Mouse (Mus musculus) T-helper 1 cell (primary cell): ENCODE data around the gene Hoxd8.

Experiments
- in situ Hi-C: fragments of 300-600 bp; cut with MboI, MseI; formaldehyde crosslinking; loops from one replicate; pipeline ENCODE4 v1.15.1; 2025; ENCODE audit warnings: high pct_unique_total_duplicates

Gene Hoxd8

GRCm38 (mm10) chr2:74696442-74697335 lies 7.7 kb upstream of the Hoxd8 start:
- in situ Hi-C loops: loop anchor here (10.0 kb wide), 1 partner anchor 898 kb away; no protein-coding TSS in a partner anchor

- in situ Hi-C loops: loop anchor here (10.0 kb wide), 1 partner anchor 897 kb away; no protein-coding TSS in a partner anchor
These were observed 6.8 kb upstream of the Hoxd8 start, which contains the start of gene Hoxd9 for GRCm38 (mm10) chr2:74697567-74698121. Gene Hoxd9, plus strand, starts transcription at chr2:74697727.

GRCm38 (mm10) chr2:74698201-74699052 lies 6.0 kb upstream of the Hoxd8 start:
- in situ Hi-C loops: loop anchor here (10.0 kb wide), 1 partner anchor 896 kb away; no protein-coding TSS in a partner anchor

- in situ Hi-C loops: loop anchor here (10.0 kb wide), 1 partner anchor 896 kb away; no protein-coding TSS in a partner anchor
These were observed 5.4 kb upstream of the Hoxd8 start for GRCm38 (mm10) chr2:74699053-74699430.

DNA sequence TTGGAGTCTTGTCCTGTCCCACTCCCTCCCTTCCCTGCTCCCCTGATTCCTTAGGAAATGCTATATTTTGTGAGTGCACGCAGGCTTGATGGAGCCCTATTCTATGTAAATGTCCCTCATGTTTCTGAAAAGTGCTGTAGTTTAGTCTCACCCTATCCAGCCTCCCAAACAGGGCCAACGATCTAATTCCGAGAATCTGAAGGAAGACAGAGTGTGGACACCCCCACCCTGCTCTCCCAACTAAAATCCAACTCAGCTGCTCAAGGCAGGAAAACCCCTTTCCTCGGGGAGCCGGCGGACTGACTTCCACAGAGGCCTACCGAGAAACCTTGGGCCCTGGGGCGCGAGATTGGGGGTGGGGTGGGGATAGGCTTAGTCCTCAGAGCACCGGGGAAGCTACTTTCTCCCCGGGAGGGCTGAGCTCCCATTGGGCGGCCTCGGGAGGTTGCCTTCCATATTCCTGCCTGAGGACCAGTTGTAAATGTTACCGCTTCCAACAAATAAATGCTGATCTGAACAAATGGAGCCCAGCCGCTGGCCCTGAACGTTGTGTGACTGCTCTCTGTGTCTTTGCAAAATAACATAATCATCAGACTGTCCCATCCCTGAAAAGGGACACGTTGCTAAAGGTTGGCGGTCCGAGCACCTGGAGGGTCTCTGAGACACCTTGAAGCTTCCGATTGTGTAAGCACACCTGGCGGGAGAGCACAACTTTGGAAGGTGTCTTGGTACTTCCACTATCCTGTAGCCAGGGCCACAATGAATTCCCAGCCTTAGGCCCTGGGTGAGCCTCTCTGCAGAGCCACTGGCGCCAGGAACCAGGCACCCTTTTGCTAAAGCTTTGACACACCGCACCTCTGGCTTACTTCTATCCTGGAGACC lies 4.5 kb upstream of the Hoxd8 start:
- in situ Hi-C loops: loop anchor here (10.0 kb wide), 1 partner anchor 895 kb away; no protein-coding TSS in a partner anchor

DNA sequence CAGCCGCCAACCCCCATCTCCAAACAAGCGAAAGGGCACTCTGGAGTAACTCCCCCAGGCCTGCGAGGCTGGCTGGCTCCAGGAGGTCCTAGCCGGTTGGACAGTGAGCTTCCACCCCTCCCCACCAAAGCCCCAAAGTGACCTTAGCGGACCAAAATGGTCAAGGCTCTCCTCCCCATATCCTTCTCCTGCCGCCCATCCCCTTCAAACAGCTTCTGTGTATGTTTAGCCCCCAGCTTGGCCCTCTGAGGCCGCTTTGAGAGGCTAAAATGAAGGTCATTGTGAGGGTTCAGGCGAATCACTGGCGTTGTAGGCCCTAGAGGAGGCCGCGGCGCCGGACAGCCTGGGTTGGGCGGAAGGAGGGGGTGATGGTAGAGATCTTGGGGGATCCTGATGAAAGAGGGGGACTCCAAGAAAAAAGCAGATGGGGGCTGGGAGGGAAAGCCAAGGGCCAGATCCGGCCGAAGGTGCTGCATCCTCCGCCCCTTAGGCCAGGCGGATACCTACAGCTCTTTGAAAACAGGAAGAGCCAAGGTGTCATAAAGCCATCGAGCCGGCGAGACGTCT lies 3.8 kb upstream of the Hoxd8 start:
- in situ Hi-C loops: no loop called here

DNA sequence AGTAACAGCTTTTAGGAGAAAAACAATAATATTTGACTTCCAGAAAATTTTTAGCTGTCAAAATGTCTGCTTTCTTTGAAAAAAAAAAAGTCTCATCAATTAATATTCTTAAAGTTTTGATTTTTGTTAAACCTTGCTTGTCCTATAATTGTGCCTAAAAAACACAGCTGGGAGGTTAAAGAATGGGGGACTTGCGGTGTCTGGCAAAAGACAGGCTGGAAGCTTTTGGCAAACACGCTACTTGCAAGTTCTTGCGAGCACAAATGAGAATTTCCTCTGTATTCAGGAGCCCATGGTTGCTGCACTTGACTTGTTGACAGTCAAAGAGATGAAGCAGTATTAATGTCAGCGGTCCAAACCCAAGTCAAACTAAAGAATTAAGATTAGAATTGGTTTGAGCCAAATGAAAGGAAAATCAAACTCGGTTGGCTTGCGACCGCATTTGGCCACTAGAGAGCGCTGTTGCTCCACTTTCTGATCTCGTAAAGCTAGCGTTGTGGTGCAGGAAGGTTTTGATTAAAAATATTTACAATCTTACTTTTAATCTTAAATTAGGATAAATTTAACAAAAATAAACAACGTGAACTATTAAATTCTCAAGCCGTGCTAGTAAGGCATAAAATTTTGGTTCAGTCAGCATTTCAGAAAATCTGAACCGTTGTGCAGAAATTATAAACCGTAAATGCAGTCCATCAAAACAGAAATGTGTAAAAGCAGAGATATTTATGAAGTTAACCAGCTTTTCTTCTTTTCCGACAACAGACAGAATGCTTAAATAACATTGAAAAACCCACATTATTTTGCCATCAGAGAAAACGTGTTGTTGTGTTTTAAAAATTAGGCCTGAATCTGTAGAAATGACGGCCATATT lies 2.2 kb upstream of the Hoxd8 start:
- in situ Hi-C loops: no loop called here

DNA sequence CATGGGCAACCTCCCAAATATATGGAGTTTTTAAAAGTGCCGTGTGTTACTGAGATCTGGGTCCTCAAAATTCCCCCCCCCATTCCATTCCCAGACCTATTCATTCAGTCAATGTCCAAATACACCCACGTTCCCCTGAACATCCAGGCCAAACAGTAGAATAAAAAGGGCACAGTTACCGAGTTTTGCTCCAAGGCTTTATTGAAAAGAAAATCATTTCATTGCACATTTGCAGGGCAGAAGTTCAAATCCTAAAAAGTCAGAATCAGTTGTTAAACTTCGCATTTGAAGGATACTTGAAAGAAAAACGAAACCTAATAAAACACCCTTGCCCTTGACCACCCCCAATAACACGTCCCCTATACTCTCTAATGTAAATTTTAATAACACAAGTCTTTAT lies 1.6 kb upstream of the Hoxd8 start:
- in situ Hi-C loops: no loop called here

DNA sequence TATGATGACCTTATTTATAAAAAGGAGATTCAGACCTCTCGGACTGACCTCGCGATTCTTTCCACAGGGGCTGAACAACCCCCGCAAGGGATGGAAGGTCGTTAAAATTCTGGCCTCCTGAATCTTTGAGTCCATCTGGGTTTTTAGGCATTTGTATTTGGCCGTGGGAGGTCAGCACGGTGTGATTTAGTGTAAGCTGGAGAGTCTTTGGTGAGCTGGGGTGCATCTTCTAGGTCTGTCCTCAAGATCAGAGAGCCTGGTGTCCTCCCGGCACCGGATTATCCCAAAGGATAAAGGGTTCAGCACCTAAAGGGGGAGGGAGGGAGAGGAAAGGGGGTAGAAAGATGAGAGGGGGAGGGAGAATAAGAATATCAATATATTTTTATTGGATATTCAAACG lies 1.1 kb upstream of the Hoxd8 start:
- in situ Hi-C loops: no loop called here

DNA sequence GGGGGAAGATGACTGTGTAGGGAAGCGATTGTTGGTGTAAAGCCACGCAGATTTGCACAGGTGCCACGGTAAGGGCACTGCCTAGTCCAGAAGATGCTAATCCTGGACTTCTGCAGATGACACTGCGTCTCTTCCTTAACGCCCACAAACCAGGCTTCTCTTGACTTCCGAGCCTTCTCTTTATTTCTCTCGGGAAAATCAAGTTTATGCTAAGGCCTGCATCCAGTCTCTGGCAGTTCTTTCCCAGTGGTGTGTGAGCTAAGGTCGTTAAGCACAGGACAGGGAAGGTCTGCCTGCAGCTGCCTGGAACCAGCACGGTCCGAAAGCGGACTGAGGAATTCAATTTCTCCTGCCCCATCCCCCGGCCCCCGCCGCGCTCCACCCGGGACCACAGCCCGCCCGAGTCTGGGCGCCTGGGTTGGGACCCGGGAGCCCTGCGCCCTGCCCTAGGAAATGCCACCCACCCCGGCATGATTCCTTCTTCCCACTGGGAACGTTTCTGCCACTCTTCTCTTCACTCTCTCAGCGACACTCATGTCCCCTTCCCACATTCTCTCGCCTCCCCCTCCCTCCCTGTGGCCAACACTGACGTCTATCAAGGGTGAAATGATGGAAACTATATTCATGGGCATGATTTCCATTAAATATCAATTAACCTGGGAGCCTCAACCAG lies 559 bp upstream of the Hoxd8 start:
- in situ Hi-C loops: no loop called here

DNA sequence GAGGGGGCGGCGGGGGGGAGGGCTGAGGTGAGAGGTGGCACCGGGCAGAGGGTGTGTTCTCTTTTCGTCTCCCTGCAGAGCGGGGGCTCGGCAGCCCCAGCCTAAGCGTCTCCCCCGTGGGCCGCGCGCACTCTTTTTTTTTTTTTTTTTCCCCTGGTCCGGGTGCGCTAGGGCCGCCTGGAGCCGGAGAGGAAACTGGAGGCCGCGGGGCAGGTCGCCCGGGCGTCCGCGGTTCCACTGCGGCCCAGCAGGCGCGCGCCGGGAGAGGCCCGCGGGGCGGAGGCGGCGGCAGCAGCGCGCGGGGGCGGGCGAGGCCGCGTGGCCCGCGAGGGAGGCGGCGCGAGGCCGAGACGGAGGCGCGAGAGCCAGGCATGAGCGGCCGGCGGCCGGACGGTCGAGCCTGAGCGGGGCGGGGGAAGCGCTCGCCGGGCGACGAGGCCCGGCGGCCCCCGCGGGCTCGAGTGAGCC lies 618 bp downstream of the Hoxd8 start:
- in situ Hi-C loops: no loop called here

DNA sequence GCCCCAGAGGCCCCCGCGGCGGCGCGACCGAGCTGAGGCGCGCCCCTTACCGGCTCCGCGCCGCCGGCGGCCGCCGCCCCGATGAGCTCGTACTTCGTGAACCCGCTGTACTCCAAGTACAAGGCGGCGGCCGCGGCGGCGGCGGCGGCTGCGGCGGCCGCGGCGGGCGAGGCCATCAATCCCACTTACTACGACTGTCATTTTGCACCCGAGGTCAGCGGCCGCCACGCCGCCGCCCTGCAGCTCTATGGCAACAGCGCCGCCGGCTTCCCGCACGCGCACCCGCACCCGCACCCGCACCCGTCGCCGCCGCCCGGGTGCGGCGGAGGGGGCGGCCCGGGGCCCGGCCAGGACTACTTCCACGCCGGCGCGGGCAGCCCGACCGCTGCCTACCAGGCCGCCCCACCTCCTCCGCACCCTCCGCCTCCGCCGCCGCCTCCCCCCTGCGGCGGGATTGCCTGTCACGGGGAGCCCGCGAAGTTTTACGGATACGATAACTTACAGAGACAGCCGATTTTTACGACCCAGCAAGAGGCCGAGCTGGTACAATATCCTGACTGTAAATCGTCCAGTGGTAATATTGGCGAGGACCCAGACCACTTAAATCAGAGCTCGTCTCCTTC lies 1.2 kb downstream of the Hoxd8 start:
- in situ Hi-C loops: no loop called here

GRCm38 (mm10) chr2:74706393-74706960 lies 2.1 kb downstream of the Hoxd8 start:
- in situ Hi-C loops: no loop called here

DNA sequence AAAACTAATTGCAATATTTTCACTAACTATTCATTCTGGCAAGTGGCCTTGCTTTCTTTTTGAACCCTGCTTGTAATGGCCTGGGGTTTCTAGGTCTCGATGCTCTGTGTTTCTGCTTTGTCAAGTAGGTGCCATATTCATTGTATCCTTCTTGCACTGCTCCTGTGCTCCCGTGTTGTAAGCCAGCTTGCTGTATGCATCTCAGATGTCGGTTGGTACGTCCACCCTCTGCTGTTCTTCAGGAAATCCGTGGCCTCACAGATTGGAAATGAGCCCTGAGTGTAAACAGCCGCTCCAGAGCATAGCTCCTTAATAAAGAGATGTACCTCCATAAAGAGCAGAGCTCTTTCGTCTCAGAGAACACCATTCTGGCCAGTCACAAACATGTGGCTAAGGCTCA lies 3.2 kb downstream of the Hoxd8 start:
- in situ Hi-C loops: no loop called here

DNA sequence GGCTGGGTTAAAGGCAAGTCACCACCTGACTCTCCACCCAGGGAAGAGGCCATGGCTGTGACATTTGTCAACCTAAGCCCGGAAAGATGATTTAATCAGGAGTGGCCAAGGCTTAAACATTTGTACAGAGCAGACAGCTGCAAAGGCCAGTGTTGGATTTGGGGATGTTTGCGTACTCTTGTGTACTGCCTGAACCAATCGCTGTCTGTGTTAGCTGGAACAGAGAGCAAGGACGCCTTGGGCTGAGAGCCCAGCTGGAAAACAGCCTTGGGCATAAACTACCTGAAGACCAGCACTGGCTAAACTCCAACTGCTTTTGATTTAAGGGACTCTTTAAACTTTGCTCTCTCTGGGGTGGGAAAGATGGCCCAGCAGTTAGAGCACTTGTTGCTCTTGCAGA lies 4.3 kb downstream of the Hoxd8 start:
- in situ Hi-C loops: no loop called here

- in situ Hi-C loops: no loop called here
These were observed 5.3 kb downstream of the Hoxd8 start for GRCm38 (mm10) chr2:74709465-74710419.
